Mouse (Mus musculus): ENCODE measurements around the gene Rptor.
A peak's percentile ranks its signal among the peaks of the same experiment; 100 is the strongest.

The Rptor gene

DNA sequence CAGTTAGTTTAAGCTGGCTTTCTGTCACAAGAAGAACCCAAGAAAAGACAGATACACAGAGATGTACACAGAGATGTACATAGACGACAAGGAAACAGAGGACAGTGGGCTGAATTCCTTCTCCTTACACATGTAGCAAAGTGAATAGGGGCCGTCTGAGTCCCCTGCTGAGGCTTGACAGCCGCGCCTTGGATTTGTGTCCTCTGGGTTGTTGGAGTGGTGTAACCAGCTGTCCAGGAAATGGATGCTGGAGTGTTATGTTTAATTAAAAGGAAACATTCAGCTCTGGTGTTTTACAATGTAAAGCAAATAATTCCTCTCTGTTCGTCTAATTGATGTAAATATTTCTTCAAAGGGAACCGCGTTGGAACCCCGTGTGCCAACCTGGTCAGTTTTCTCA is 339.1 kb downstream of the Rptor start:
- DNase-seq, result no peak

DNA sequence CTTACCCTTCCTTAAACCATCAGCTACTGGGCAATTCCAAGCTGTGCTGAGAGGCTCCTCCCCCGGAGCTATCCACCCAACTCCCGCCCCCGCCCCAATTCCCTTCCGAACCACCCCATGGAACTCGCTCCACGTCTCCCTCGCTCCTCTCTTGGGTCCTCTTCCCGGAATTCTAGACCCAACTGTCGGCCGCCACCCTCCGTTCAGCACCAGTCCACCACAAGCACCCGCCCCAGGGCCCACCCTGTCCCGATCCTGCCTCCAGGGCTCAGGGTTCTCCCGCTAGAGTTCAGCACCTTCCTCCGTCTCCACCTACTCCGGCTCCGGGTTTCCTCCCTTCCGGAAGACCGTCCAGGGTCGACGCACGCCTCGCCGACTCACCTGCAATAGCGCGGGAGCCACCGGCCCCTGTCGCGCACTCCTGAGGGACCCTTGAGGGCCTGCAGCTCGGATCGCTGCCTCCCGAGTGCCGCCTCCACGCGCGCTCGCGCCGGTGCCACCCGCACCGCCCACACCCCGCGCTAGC is 339.6 kb downstream of the Rptor start:
- no peak for DNase-seq

DNA sequence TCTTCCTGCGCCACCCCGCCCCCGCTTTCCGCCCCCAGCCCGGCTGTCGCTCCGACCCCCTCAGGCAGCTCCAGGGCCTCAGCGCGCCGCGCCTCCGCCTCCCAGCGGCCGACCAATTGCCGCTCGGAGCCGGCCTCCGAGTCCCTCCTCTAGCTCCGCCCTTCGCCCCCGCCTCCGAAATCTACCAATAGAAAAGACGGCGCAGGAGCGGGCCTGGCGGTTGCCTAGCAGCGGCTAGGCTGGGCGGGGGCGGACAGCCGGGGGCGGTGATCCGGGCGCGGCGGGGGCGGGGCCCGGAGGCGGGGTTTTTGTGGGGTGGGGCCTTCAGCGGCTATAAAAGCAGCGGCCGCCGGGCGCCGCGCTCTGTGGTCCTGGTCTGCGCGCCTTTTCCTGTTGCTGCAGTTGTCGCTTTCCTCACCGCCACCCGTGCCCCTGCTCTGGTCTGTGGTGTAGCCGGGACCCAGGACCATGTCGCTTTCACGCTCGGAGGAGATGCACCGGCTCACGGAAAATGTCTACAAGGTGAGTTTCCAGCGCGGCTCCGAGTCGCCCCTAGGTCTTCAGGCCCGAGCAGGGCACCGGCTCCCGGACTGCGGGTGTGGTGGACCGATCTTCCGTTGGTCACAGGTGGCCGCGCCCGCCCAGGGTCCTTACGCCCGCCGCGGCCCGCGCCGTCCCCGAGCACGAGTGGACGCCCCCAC is 340.2 kb downstream of the Rptor start, which contains the start of gene Baiap2:
TSS of gene Baiap2 (plus strand) at position 37 of the 701 bp plus-strand sequence.
- DNase-seq, result peak; percentile 99

GRCm38 (mm10) chr11:119943428-119943988 is 340.8 kb downstream of the Rptor start:
- DNase-seq, result no peak

GRCm38 (mm10) chr11:119945343-119945742 is 342.6 kb downstream of the Rptor start:
- DNase-seq, result no peak

DNA sequence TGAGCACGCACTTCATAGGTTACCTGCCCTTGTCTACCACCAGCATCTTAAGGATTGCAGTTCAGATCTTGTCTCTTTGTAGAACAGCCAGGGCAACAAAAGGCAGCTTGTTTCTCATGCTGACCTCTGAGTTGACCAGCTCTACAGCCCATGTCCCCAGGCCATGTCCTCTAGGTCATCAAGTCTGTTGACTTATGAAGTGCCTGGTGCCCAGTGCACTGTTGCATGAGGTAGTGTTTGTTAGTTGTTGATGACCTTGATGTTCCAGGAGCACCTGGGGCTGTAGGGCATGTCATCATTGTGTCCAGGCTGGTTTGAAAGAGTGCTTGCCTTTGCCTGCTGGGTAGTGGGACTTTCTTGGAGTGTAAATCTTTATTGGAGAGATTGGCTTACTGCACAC is 344.7 kb downstream of the Rptor start:
- DNase-seq, result no peak

- no peak for DNase-seq
Observed at GRCm38 (mm10) chr11:119947897-119948296, 345.2 kb downstream of the Rptor start.

GRCm38 (mm10) chr11:119948305-119948704 is 345.6 kb downstream of the Rptor start:
- no peak for DNase-seq

DNA sequence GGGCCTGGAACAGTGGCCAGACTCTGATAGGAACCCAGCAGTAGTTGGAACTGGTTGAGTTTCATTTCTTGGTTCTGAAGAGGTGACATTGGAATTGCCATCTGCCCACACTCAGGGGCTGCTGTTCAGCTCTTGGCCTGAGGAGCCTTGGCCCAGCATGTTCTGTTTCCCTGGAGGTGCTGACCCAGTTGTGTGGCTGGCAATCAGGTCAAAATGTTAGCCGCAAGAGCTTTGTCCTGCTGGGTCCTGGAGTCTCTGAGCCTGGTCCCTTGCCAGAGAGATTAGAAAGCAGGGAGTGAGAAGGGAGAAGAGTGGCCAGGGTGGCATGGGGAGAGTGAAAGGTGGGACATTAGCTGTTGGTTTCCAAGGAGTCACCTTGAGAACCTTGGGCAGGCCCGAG is 346.1 kb downstream of the Rptor start:
- DNase-seq, result no peak

All from thymus, postnatal 25 days (tissue).